Mouse (Mus musculus): Measurements from ENCODE around the gene Lrrc57.
"Not testable (repeated sequence)": the region's sequence is repeated elsewhere in the genome, so short reads cannot be mapped to it uniquely, and the experiment has no call there.

Gene Lrrc57

DNA sequence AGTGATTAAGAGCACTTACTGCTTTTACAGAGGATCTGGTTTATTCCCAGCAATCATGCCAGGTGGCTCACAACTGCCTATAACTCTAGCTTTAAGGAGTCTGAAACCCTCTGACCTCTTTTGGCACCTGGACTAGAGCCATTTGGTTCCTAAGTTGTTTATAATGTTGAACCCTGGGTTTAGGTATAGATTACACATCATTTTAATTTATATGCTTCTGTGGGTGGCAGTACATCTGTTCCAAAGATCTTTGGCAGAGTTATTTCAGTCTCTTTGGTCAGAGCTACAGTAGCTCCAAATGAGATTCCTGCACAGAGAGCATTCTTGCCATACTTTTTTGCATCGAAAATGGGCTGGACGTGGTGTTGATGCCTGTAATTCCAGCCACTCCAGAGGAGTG, 11.6 kb downstream of the Lrrc57 start:
- no peak for DNase-seq

DNA sequence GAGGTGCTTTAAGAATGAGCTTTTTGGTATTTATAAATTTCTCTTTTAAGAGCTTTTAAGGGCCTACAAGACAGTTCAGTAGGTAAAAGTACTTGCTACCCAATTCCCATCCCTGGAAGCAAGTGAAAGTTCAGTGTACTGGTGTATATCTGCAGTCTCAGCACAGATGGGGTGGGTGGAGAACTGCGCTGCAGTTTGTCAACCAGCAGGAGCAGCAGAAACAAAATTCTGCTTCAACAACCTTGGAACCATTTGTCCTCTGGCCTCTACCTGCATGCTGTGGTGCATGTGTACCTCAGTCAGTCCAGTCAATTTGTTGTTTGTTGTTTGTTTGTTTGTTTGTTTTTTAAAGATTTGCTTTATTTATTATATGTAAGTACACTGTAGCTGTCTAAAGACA, 17.1 kb downstream of the Lrrc57 start:
- no peak for DNase-seq

DNA sequence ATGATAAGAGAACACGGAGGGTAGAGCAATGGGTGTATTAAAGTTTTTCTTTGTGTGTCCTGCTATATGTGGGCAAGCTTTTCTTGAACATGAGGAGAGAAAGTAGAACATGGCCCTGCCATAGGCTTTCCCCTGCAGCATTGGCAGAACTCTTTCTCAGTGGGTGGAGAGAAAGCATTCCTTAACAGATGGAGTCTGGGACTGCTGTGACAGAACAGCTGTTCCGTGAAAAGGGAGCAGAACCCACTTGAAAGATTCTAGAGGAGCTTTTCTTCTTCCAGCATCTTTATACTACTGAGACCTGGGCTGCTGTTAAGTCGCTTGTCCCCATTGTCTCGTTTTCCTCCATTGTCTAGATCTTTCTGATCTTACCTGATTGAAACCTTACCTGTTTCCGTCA, 19.6 kb downstream of the Lrrc57 start:
- DNase-seq, result no peak

DNA sequence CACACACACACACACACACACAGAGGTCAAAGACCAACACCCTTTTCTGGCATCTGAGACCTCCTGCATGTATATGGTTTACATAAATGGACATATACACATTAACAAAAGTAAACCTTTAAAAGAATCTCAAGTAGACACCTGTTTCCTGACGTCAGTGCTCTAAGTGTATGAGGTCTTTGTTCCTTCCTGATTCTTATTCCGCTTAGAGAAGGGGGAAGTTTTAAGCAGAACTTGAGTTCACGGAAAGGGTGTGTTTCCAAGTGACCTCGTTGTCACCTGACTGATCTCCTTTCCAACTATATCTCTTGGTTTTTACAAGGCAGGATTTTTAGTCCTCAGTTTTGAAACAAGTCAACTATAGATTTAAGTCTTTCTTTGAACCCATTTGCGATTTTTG, 31.0 kb downstream of the Lrrc57 start:
- no peak for DNase-seq

GRCm38 (mm10) chr2:120577799-120578198, 31.5 kb downstream of the Lrrc57 start:
- no peak for DNase-seq

GRCm38 (mm10) chr2:120575978-120576377, 33.3 kb downstream of the Lrrc57 start:
- DNase-seq, result no peak

DNA sequence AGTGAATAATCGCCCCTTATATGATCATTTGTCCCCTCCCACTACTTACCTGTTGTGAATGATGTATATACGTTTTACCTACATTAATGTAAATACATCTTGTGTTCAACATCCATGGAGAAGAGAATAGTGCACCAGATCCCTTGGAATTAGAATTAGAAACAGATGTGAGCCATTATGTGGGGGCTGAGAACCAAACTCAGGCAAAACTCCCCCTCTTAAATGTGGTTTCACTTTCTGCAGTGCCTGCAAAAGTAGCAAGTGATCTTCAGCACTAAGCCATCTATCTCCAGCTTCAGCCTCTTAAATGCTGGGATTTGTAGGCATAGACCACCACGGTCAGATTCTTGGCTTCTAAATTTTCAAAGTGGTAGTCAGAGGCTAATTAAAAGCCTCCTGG, 34.2 kb downstream of the Lrrc57 start:
- DNase-seq, result no peak

GRCm38 (mm10) chr2:120572161-120572560, 37.2 kb downstream of the Lrrc57 start:
- DNase-seq, result not testable (repeated sequence)

- DNase-seq, result no peak
Observed at GRCm38 (mm10) chr2:120571081-120571480, 38.2 kb downstream of the Lrrc57 start.

DNA sequence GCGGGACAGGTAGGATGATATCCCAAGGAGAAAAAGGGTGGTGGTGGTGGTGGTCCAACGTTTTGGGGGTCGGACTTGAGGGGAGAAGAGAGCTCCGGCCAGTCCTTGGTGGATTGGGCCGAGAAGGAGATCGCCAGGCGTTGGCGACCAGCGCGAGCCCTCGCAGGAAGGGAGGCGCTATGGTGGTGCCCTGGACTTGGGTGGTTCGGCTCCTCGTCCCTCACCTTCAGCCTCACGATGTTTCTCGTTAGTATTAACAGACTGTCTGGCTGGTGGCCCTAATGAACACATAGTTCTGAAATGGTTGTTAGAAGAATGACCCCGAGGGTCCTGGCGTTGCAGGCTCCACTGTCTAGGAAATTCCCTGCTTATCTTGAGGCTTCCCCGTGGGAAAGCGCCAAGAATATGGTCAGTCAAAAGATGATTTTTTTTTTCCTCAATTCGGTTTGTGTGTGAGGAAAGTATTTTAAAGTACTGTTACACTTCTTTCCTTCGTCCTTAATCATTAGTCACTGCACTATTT, 41.5 kb downstream of the Lrrc57 start:
- no peak for DNase-seq

DNA sequence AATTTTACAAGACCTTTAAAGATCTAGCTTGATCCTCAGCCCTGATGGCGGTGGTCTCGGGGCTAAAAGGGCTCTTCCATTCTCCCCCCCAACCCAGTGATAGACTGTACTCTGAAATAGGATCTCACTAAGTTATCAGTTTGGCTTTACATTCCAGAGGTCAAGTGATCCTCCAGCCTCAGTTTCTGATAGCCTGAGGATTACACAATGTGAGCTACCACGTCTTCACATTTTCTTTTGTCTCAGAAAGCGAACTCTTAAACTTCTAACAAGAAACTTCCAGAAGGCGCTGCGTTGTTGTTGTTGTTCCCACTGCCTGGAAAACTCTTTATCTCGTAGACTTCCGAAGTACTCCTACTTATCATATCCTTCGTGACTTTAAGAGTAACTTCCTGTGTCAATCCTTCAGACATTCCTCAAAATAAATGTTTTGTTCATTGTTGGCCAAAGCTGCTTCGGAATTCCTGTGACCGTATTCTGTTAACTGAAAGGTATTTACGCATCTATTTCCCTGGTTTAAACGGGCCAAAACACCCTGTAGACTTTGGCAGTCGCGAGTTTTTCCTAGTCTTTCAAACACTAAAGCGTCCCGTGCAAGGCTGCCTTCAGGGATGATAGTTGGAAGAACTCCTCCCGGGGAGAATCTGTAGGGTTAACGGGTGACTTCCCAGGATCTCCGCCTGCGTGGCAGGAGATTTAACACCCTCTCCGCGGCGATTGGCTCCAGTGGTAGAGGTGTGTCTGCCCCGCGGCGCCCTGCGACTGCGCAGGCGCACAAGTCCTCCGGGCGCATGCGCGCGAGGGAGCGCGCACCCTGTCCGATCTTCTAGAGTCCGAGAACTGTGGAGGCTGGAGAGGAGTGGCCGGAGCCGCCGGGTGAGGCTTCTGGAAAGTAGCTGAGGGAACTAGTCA, 42.2 kb downstream of the Lrrc57 start, which contains the start of gene Snap23:
TSS of gene Snap23 (plus strand) at position 786 of the 912 bp plus-strand sequence.
- DNase-seq, result peak; percentile 97

DNA sequence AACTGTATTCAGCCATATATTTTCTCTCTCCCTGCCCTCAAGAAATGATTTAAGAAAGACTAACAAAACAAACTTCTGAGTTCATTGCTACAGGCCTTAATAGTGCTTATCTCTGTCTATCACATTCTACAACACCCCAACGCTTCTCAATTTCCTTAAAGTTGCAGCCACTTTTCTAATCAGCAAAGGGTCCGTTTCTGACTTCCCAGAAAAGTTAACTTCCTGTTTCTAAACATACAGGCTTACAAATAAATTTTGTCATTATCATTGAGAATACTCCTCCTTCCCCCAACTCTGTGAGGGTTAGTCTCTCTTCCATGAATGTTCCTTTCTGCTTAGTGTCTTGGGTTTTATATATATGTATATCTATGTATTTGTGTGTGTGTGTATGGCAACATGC, 44.0 kb downstream of the Lrrc57 start:
- no peak for DNase-seq

GRCm38 (mm10) chr2:120564548-120565188, 44.7 kb downstream of the Lrrc57 start:
- not testable (repeated sequence) for DNase-seq

DNA sequence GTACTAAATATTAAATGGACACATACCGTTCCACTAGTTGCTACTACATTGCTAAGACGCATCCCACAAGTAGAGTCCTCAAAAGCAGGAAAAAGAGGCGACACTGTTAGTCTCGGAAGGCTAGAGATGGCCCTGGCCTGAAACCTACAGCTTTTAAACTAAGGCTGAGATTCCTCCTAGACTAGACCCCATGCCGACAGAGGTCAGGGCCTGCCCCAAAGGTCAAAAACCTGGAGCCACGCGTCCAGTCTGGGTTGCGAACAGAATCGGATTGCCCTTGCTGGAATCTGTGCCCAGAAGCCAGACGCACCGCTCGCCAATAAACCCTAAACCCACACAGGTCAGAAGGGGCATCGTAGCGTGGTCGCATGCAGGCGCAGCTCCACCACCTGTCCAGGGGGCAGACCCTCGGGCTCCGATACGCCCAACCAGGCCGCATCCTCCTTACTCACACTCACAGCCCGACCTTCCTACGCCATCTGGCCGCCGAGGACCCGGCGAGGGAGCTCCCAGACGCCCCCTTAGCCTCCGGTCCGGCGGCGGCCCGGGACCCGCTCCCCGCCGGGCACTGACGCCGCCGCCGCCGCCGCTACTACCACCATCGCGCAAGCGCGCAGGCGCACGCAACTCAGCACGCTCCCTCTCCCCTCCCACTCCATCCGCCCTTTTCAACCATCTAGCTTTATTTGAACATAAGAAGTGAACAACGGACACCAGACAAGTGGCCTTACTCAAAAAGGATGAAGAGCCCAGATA, 45.9 kb downstream of the Lrrc57 start, which contains the start of gene Zfp106:
TSS of gene Zfp106 (minus strand) at position 609 of the 756 bp plus-strand sequence.
- DNase-seq, result peak; percentile 88

DNA sequence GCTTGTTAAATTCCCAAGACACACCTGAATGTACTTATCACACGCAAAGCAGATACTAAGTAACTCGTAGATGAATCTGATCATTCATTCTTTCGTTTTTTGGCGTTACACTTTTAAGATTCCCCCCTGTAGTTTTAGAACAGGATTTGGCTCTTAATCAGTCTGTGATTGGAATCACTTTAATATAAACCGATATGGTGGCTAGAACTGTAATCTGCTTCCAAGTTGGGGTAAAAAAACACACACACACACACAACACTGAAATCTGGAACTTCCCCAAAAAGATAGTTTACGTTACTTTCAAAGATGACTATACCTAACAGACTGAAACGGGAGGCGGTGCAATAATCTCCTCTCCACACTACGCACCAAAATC, 46.5 kb downstream of the Lrrc57 start:
- no peak for DNase-seq

DNA sequence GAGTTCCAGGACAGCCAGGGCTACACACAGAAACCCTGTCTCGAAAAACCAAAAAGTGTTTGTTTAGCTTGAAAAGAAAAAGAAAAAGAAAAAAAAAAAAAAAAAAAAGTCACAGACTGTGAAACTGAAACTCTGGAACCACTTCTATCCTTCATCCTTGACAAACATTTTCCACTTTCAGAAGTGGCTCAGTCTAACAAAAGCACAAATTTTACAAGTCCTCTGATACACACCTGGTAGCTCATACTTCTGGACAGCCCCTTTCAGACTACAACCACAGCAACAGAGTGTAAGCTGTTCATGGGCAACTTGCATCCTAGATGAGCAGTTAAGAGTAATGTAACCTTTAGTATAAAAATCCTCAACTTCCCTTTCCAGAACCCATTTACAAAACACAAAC, 47.8 kb downstream of the Lrrc57 start:
- no peak for DNase-seq

DNA sequence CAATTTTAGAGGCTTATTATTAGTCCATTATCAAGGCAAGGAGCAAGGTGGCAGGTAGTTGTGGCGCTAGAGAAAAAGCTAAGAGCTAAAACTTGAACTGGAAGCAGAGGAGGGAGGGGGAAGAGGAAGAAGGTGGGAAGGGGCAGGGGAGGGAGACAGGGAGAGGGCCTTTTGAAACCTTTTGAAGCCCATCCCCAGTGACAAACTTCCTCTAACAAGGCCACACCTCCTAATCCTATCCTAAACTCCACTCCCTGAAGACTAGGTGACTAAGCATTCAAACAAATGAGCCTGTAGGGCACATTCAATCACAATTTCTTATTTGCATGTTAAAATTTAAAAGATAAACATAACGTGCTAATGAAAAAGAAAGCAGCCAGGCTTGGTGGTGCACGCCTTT, 50.5 kb downstream of the Lrrc57 start:
- no peak for DNase-seq

GRCm38 (mm10) chr2:120556868-120557267, 52.5 kb downstream of the Lrrc57 start:
- DNase-seq, result no peak
